Mouse (Mus musculus) gastrocnemius, postnatal 4 days (tissue): ENCODE results near the gene Tnfrsf19. TPM values are rescaled to one million over a fixed set of nuclear protein-coding genes. Genes with fewer than 3 reads are reported as not detected.

Experiments used
- DNase-seq, 2 experiments: peaks; one replicate each; pipeline ENCODE4 v3.0.0; 2021 to 2022; ENCODE audit warnings: low spot score in 2 of 2, mixed read lengths in 2 of 2
- total RNA-seq, 2 experiments: library from RNA; stranded (reverse); gene quantifications; 2 replicates each; pipeline ENCODE4 v1.2.3; 2021

The Tnfrsf19 gene
- total RNA-seq, 2 experiments from 2014 or later: 11.9 to 16.6 TPM

- no peak for DNase-seq
Measured at GRCm38 (mm10) chr14:61022383-61022782, 23.9 kb downstream of the Tnfrsf19 start.

GRCm38 (mm10) chr14:61020968-61021367, 25.3 kb downstream of the Tnfrsf19 start:
- DNase-seq: no peak

- DNase-seq: no peak
Measured at GRCm38 (mm10) chr14:61019880-61020279, 26.4 kb downstream of the Tnfrsf19 start.

- no peak for DNase-seq
Measured at GRCm38 (mm10) chr14:61014544-61014943, 31.7 kb downstream of the Tnfrsf19 start.

- DNase-seq: peak in 1 of 2 experiments; percentile 37
Measured at GRCm38 (mm10) chr14:61012397-61012931, 33.8 kb downstream of the Tnfrsf19 start.

GRCm38 (mm10) chr14:61011621-61012174, 34.6 kb downstream of the Tnfrsf19 start:
- no peak for DNase-seq

- no peak for DNase-seq
Measured at GRCm38 (mm10) chr14:61005127-61005837, 41.0 kb downstream of the Tnfrsf19 start.

GRCm38 (mm10) chr14:61003676-61004075, 42.6 kb downstream of the Tnfrsf19 start:
- DNase-seq: no peak

- no peak for DNase-seq
Measured at GRCm38 (mm10) chr14:61000072-61000471, 46.2 kb downstream of the Tnfrsf19 start.

- DNase-seq: no peak
Measured at GRCm38 (mm10) chr14:60996556-60996955, 49.7 kb downstream of the Tnfrsf19 start.

GRCm38 (mm10) chr14:60993506-60993905, 52.8 kb downstream of the Tnfrsf19 start:
- no peak for DNase-seq

GRCm38 (mm10) chr14:60993092-60993491, 53.2 kb downstream of the Tnfrsf19 start:
- DNase-seq: no peak

GRCm38 (mm10) chr14:60992144-60992543, 54.1 kb downstream of the Tnfrsf19 start:
- no peak for DNase-seq

- no peak for DNase-seq
Measured at GRCm38 (mm10) chr14:60988228-60988627, 58.1 kb downstream of the Tnfrsf19 start.

- DNase-seq: no peak
Measured at GRCm38 (mm10) chr14:60986926-60987325, 59.4 kb downstream of the Tnfrsf19 start.

GRCm38 (mm10) chr14:60985077-60985476, 61.2 kb downstream of the Tnfrsf19 start:
- DNase-seq: no peak

GRCm38 (mm10) chr14:60984266-60984665, 62.0 kb downstream of the Tnfrsf19 start:
- DNase-seq: no peak

- DNase-seq: no peak
Measured at GRCm38 (mm10) chr14:60982126-60982525, 64.2 kb downstream of the Tnfrsf19 start.

- no peak for DNase-seq
Measured at GRCm38 (mm10) chr14:60980244-60980887, 65.9 kb downstream of the Tnfrsf19 start.

- no peak for DNase-seq
Measured at GRCm38 (mm10) chr14:60978129-60978528, 68.2 kb downstream of the Tnfrsf19 start.

GRCm38 (mm10) chr14:60976231-60976630, 70.1 kb downstream of the Tnfrsf19 start:
- DNase-seq: no peak

GRCm38 (mm10) chr14:60975736-60976135, 70.6 kb downstream of the Tnfrsf19 start:
- DNase-seq: no peak
